Mouse (Mus musculus) left cerebral cortex, postnatal 10 days (tissue): ENCODE results near the gene Pkmyt1. TPM values are rescaled to one million over a fixed set of nuclear protein-coding genes. Genes with fewer than 3 reads are reported as not detected.

Experiments used
- DNase-seq, 2 experiments: peaks; one replicate each; pipeline ENCODE4 v3.0.0; 2021 to 2022; ENCODE audit warnings: low spot score in 2 of 2, mixed read lengths in 1 of 2; ENCODE audit errors: extremely low spot score in 1 of 2
- intact Hi-C: fragments of 180-260 bp; cut with DNase I; formaldehyde crosslinking; loops from one replicate; pipeline ENCODE4 v1.15.1; 2025
- total RNA-seq, 2 experiments: library from RNA; stranded (reverse); gene quantifications; 2 replicates each; pipeline ENCODE4 v1.2.3; 2021

Gene Pkmyt1
- total RNA-seq, 2 experiments from 2014 or later, result 6.5 to 7.2 TPM

GRCm38 (mm10) chr17:23744076-23744475 is 17.9 kb downstream of the Pkmyt1 start:
- intact Hi-C loops, result no loop called here
- no peak for DNase-seq

GRCm38 (mm10) chr17:23744651-23745050 is 18.5 kb downstream of the Pkmyt1 start:
- no peak for DNase-seq
- intact Hi-C loops, result no loop called here

- intact Hi-C loops, result no loop called here
- DNase-seq, result peak in 1 of 2 experiments; percentile 58
Observed at GRCm38 (mm10) chr17:23745301-23746251, 19.4 kb downstream of the Pkmyt1 start, which contains the start of gene Kremen2. Gene Kremen2 (minus strand): TSS chr17:23745833.

- DNase-seq, result no peak
- intact Hi-C loops, result no loop called here
Observed at GRCm38 (mm10) chr17:23746311-23746710, 20.2 kb downstream of the Pkmyt1 start.

- DNase-seq, result no peak
- intact Hi-C loops, result no loop called here
Observed at GRCm38 (mm10) chr17:23746767-23747166, 20.6 kb downstream of the Pkmyt1 start.

- DNase-seq, result no peak
- intact Hi-C loops, result no loop called here
Observed at GRCm38 (mm10) chr17:23747471-23747870, 21.3 kb downstream of the Pkmyt1 start.

- DNase-seq, result no peak
- intact Hi-C loops, result no loop called here
Observed at GRCm38 (mm10) chr17:23748026-23748425, 21.9 kb downstream of the Pkmyt1 start.

GRCm38 (mm10) chr17:23748631-23749391 is 22.7 kb downstream of the Pkmyt1 start:
- intact Hi-C loops, result no loop called here

GRCm38 (mm10) chr17:23749400-23750191 is 23.5 kb downstream of the Pkmyt1 start:
- intact Hi-C loops, result no loop called here
- DNase-seq, result no peak

More at GRCm38 (mm10) chr17:23748631-23749391, 22.7 kb downstream of the Pkmyt1 start:
- peak; percentile 39 to 67 for DNase-seq

GRCm38 (mm10) chr17:23755689-23756088 is 29.6 kb downstream of the Pkmyt1 start:
- intact Hi-C loops, result no loop called here
- DNase-seq, result no peak

GRCm38 (mm10) chr17:23757581-23757980 is 31.4 kb downstream of the Pkmyt1 start:
- intact Hi-C loops, result no loop called here
- DNase-seq, result no peak

- no peak for DNase-seq
- intact Hi-C loops, result no loop called here
Observed at GRCm38 (mm10) chr17:23758801-23759200, 32.7 kb downstream of the Pkmyt1 start.

GRCm38 (mm10) chr17:23760231-23760630 is 34.1 kb downstream of the Pkmyt1 start:
- intact Hi-C loops, result no loop called here
- DNase-seq, result no peak

- intact Hi-C loops, result no loop called here
- DNase-seq, result no peak
Observed at GRCm38 (mm10) chr17:23761155-23761554, 35.0 kb downstream of the Pkmyt1 start.

GRCm38 (mm10) chr17:23762976-23763375 is 36.8 kb downstream of the Pkmyt1 start:
- intact Hi-C loops, result no loop called here
- no peak for DNase-seq

GRCm38 (mm10) chr17:23770493-23770892 is 44.4 kb downstream of the Pkmyt1 start:
- DNase-seq, result no peak
- intact Hi-C loops, result loop anchor here (5.0 kb wide), 1 partner anchor 57 kb away; the partner anchor contains the start of gene Elob

- no peak for DNase-seq
- intact Hi-C loops, result loop anchor here (5.0 kb wide), 1 partner anchor 56 kb away; the partner anchor contains the start of gene Elob
Observed at GRCm38 (mm10) chr17:23770896-23771283, 44.8 kb downstream of the Pkmyt1 start.

- peak; percentile 98 to 99 for DNase-seq
- intact Hi-C loops, result loop anchor here (5.0 kb wide), 1 partner anchor 56 kb away; the partner anchor contains the start of gene Elob
Observed at GRCm38 (mm10) chr17:23771284-23772218, 45.4 kb downstream of the Pkmyt1 start, which contains the start of gene Flywch1. Gene Flywch1 (minus strand): TSS chr17:23771602.
